Mouse (Mus musculus) stomach, postnatal 0 days (tissue): ENCODE results near the gene Nup88.

Experiments used
- CTCF ChIP-seq: IDR thresholded peaks from 2 replicates; pipeline ENCODE4 v1.5.1; 2016; ENCODE audit warnings: antibody characterized with exemption, low read depth, mild to moderate bottlenecking, moderate library complexity
- EP300 ChIP-seq: optimal IDR thresholded peaks from 2 replicates; pipeline ENCODE3; 2016; ENCODE audit warnings: antibody characterized with exemption

DNA sequence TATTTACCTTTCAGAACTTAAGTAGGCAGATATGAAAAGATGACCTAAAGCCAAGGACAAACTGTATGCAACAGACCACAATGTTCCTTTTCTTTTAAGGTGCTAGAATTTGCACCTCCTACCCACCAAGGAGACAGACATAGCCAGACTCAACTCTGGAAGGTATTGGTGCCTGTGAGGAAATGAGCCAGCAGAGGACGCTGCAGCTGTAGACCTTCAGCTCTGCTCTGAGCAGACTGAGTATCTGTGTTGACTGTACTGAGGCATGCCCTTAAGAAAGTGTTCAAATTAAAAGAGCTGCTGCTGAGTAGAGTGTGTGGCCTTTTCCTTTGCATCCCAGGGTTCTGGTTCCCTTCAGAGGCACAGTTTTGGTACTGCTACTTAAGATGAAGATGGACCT lies 27.2 kb downstream of the Nup88 start:
- peak; percentile 42 for TF ChIP-seq CTCF
- no peak for TF ChIP-seq EP300
